Mouse (Mus musculus) 416B (cell line): ENCODE results near the gene Sh2b1.

ENCODE experiments used
- DNase-seq: peaks from one replicate; pipeline ENCODE4 v3.0.0; 2011; ENCODE audit warnings: low read depth

Sh2b1 gene

DNA sequence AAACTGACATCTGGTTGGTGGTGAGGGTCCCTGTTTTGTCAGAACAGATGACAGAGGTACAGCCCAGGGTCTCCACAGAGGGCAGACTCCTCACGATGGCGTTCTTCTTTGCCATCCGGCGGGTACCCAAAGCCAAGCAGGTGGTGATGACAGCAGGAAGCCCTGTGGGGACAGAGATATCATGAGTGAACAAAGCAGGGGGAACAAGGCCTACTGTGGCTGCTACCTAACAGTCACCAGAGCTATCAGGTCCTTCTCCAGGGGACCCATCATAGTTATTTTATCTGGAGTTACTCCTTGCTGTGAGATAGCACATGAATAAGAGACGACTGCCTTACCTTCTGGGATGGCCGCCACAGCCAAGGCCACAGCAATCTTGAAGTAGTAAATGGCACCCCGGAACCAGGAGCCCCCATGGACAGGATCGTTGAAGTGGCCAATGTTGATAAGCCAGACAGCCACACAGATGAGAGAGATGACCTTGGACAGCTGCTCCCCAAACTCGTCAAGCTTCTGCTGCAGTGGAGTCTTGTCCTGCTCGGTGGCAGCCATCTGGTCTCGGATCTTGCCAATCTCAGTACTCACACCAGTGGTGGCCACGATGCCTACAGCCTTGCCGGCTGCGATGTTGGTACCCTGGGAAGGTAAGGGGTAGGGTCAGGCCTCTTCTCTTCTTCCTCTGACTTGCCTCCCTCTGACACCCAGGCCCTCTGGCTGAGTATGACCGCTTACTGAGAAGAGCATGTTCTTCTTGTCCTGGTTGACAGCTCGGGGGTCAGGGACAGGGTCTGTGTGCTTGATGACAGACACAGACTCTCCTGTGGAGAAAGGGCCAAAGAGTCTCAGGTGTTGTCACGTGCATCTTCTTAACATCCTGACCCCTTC is 18.6 kb downstream of the Sh2b1 start:
- DNase-seq: no peak

GRCm38 (mm10) chr7:126455242-126455641 is 20.0 kb downstream of the Sh2b1 start:
- no peak for DNase-seq

DNA sequence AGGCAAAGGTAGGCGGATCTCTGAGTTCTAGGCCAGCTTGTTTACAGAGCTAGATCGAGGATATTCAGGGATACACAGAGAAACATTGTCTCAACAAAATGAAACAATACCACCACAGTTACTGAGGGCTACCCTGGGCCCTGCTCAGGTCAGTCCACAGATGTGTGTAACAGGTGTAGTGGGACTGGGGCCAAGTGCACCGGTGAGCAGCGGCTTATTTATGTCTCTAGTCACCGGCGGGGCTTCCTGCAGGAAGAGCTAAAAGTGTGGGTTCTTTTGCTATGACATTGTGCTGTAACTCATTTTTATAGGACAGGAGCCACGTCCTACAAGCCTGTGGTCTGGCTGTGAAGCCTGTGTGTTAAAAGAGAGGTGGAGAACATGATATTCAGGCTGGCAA is 21.4 kb downstream of the Sh2b1 start:
- DNase-seq: no peak

DNA sequence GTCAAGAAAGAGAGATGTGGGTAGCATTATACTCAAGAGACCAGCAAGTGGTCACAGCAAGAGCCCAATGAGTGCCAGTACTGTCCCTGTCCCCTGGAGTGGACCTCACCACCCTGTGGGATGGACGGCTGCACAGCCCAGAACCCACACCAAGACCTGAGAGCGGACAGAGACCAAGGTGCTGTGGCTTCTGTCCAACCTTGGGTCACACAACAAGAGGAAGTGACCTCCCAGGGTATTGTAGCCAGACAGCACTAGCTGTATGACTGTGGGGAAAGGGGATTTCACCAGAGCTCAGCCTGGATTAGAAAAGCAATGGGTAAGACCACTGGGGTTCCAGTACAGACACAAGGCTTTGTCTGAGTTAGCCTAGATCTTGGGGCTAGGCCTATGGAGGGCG is 23.0 kb downstream of the Sh2b1 start:
- DNase-seq: no peak

DNA sequence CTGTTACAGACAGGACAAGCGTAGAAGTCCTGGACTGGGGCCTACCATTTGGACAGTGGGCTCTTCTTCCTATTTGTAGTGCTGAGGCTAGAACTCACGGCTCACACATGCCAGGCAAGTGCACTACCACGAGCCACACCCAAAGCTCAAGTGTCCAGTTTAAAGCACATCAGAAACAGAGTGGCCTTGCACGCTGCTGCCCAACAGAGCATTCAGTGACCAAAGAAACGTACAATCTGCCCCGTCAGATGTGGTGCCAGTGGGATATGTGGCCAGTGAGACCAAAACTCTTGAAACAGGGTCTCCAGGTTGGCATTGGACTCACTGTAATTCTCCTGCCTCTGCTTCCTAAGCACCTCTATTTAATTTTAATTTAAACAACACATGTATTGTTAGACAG is 24.6 kb downstream of the Sh2b1 start:
- DNase-seq: no peak

- no peak for DNase-seq
Observed at GRCm38 (mm10) chr7:126449991-126450390, 25.2 kb downstream of the Sh2b1 start.

- DNase-seq: no peak
Observed at GRCm38 (mm10) chr7:126448481-126448880, 26.7 kb downstream of the Sh2b1 start.

DNA sequence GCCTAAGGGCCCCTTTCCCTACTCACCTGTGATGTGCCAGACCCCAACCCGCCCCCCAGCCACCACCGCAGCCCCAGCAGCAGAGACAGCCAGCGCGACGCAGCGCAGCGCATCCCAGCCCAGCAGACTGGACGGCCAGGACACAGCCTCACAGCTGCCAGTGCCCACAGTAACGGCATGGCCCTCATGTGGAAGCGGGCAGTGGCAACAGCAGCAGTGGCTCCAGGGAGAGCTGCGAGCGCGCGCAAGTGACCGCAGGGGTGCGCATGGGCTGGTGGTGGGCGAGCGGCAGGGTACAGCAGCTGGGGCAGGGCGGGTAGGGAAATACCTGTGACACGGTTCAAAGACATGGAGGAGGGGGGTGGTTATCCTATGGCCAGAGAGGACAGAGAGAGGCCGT is 29.0 kb downstream of the Sh2b1 start:
- no peak for DNase-seq

GRCm38 (mm10) chr7:126445104-126445815 is 30.0 kb downstream of the Sh2b1 start:
- DNase-seq: no peak

DNA sequence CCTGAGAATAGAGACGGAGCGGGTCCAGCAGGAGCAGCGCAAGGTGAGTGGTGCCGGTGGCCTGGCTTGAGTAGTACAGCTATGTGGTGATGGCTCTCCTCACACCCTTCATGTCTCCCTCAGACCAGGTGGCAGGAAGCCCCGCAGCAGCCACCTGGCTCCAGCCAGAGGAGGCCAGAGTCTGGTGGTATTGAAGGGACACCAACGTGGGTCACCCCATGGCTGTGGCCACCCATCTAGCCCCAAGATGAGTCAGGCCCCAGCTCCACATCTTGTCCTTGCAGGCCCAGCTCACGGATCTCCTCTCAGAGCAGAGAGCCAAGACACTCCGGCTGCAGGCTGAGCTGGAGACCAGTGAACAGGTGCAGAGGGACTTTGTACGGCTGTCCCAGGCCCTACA is 30.7 kb downstream of the Sh2b1 start:
- no peak for DNase-seq

- DNase-seq: no peak
Observed at GRCm38 (mm10) chr7:126443997-126444396, 31.2 kb downstream of the Sh2b1 start.

- DNase-seq: no peak
Observed at GRCm38 (mm10) chr7:126440134-126440533, 35.1 kb downstream of the Sh2b1 start.

- DNase-seq: peak; percentile 73
Observed at GRCm38 (mm10) chr7:126436851-126437250, 38.4 kb downstream of the Sh2b1 start.

DNA sequence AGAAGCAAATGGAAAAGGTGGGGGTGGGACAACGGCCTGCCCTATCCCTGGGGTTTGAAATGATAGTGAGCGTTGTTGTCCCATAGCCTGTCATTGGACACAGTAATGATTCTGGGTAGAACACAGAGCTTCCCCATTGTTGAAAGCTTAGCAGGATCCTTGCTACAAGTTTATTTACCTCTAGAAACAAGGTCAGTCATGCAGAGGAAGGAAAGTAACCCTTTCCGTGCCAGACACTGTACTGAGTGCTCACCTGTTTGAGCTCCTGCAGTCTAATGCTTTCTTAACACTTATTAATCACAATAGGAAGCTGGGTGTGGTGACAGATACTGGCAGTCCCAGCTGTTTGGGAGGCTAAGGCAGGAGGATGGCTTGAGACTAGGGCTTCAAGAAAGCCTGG is 39.4 kb downstream of the Sh2b1 start:
- no peak for DNase-seq

DNA sequence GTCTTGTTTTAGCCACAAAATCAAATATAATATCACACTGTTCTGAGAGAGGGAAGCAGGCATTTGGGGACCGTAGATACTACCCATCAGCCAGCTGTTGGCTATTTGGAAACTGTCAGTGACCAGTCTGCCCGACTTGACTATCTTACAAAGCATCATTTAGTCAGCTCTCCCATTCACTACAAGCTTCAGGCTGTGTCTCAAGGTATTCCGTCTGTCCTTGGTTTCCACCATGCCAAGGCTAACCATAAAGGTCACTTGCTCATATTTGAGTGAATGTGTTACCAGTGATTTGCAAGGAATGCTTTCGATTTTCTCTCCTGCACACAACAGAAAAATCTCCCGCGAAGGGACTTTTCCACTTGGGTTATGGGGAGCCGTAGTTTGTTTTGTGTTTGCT is 40.5 kb downstream of the Sh2b1 start:
- no peak for DNase-seq

- no peak for DNase-seq
Observed at GRCm38 (mm10) chr7:126430167-126430566, 45.1 kb downstream of the Sh2b1 start.

- no peak for DNase-seq
Observed at GRCm38 (mm10) chr7:126429503-126429898, 45.7 kb downstream of the Sh2b1 start.

GRCm38 (mm10) chr7:126428631-126429502 is 46.4 kb downstream of the Sh2b1 start, which contains the start of gene Rabep2:
Rabep2 (plus strand) TSS chr7:126428759.
- DNase-seq: peak; percentile 92

DNA sequence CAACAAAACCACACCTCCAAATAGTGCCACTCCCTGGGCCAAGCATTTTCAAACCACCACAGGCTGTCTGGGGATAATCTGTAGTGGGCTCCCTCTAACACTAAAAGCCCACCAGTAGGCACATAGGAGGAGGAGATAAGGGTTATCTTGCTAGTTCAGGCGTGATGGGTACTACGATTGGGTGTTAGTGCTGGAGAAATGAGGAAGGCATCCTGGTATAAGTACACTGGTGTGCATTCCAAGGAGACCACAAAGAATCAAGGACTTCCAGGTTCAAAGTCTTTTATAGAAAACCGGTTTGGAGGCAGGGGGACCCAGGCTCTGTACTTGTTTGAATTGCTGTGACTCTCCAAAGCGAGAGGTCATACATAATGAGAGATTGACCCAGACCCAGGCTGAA is 47.1 kb downstream of the Sh2b1 start:
- DNase-seq: peak; percentile 58

DNA sequence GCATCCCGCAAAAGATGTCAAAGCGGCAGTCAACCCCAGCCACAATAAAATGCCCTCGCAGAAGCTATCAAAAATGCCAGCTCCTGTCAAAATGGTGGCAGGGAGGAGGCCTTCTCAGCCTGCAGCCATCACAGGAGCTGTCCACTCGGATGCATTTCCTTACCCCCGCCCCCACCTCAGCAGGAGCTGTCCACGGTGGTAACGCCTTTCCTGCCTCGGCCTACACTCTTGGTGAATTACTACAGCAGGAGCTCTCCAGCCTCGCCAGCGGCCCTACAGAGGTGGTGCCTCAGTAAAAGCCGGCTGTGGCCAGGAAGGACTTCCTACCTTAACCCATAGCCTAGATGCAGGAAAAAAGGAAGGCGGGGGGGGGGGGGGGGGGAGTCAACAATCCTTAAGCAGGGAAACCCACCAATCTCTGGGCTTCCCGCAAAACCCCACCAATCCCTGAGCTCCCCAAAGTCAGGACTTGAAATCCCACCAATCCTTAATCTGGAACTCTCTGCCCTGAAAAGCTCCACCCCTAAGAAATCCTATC is 47.8 kb downstream of the Sh2b1 start:
- no peak for DNase-seq

GRCm38 (mm10) chr7:126424161-126424560 is 51.1 kb downstream of the Sh2b1 start:
- no peak for DNase-seq

- DNase-seq: peak; percentile 74
Observed at GRCm38 (mm10) chr7:126421756-126422155, 53.5 kb downstream of the Sh2b1 start.
